Mouse (Mus musculus) CH12.LX (cell line): Measurements from ENCODE around the gene Etl4. TPM values are rescaled to one million over a fixed set of nuclear protein-coding genes. Genes with fewer than 3 reads are reported as not detected.
A peak's percentile ranks its signal among the peaks of the same experiment; 100 is the strongest.

Source experiments
- DNase-seq: peaks from one replicate; pipeline ENCODE4 v3.0.0-alpha.2; 2013; ENCODE audit errors: extremely low read depth
- H3K27ac ChIP-seq: 2 replicates; pipeline ENCODE4 v1.5.1; 2012; ENCODE audit warnings: low read depth, mild to moderate bottlenecking, control low read depth, moderate library complexity; ENCODE audit not compliant: insufficient read depth
- H3K27me3 ChIP-seq: replicated peaks from 2 replicates; pipeline ENCODE3; 2012; ENCODE audit warnings: inconsistent platforms
- H3K36me3 ChIP-seq, 2 experiments: replicated peaks in 1 of 2; 2 replicates each; pipeline versions ENCODE3 to v1.6.1; 2012; ENCODE audit warnings: inconsistent platforms in 1 of 2, low read length in 1 of 2, mild to moderate bottlenecking in 1 of 2, mixed read lengths in 1 of 2, moderate library complexity in 1 of 2; ENCODE audit not compliant: control insufficient read depth in 1 of 2, insufficient read depth in 1 of 2
- H3K4me1 ChIP-seq, 2 experiments: 2 replicates each; pipeline ENCODE4 v1.6.1; 2012; ENCODE audit warnings: inconsistent platforms in 1 of 2, moderate library complexity in 1 of 2; ENCODE audit not compliant: insufficient read depth in 2 of 2, control insufficient read depth in 1 of 2
- H3K4me2 ChIP-seq: 2 replicates; pipeline ENCODE4 v1.6.1; 2012; ENCODE audit warnings: low read depth, mild to moderate bottlenecking, control low read depth; ENCODE audit not compliant: poor library complexity, insufficient read depth, severe bottlenecking
- H3K4me3 ChIP-seq, 3 experiments: fragments of 150-350 bp in 1 of 3; sonication (generic) in 1 of 3; replicated peaks in 1 of 3; 2 replicates each; pipeline versions ENCODE3 to v1.5.1; 2011 to 2012; ENCODE audit warnings: low read depth in 2 of 3, low read length in 2 of 3, mild to moderate bottlenecking in 2 of 3, moderate library complexity in 2 of 3, control low read depth in 1 of 3, improper control_type of control experiment in 1 of 3, inconsistent platforms in 1 of 3, mixed read lengths in 1 of 3; ENCODE audit not compliant: poor library complexity in 1 of 3
- H3K79me2 ChIP-seq: replicated peaks from 2 replicates; pipeline ENCODE4 v1.6.1; 2012; ENCODE audit warnings: mild to moderate bottlenecking, moderate library complexity; ENCODE audit not compliant: control insufficient read depth, poor library complexity, insufficient read depth, severe bottlenecking; ENCODE audit errors: extremely low read depth
- H3K9ac ChIP-seq: 2 replicates; pipeline ENCODE4 v1.6.1; 2012; ENCODE audit warnings: low read depth, mild to moderate bottlenecking, control low read depth, moderate library complexity; ENCODE audit not compliant: insufficient read depth
- H3K9me3 ChIP-seq: replicated peaks from 2 replicates; pipeline ENCODE3; 2012; ENCODE audit warnings: low read length, inconsistent platforms, mixed read lengths
- CHD1 ChIP-seq: IDR thresholded peaks from 2 replicates; pipeline ENCODE4 v1.6.1; 2012; ENCODE audit warnings: low read depth, low read length, improper control_type of control experiment, inconsistent platforms
- CTCF ChIP-seq, 2 experiments: IDR thresholded peaks in 1 of 2; conservative IDR thresholded peaks in 1 of 2; 2 replicates each; pipeline ENCODE4 v1.5.1; 2011 to 2012; ENCODE audit warnings: low read depth in 2 of 2, low read length in 2 of 2, improper control_type of control experiment in 1 of 2, inconsistent platforms in 1 of 2, mild to moderate bottlenecking in 1 of 2, moderate library complexity in 1 of 2
- EP300 ChIP-seq: IDR thresholded peaks from 2 replicates; pipeline ENCODE4 v1.6.1; 2011; ENCODE audit warnings: low read length, improper control_type of control experiment
- ETS1 ChIP-seq: conservative IDR thresholded peaks from 2 replicates; pipeline ENCODE4 v1.6.1; 2012; ENCODE audit warnings: low read depth, mild to moderate bottlenecking, inconsistent platforms, low read length, improper control_type of control experiment, moderate library complexity
- JUN ChIP-seq: IDR thresholded peaks from 2 replicates; pipeline ENCODE4 v1.6.1; 2011; ENCODE audit warnings: low read depth, mild to moderate bottlenecking, low read length, improper control_type of control experiment, moderate library complexity; ENCODE audit not compliant: insufficient read depth
- JUND ChIP-seq: conservative IDR thresholded peaks from 2 replicates; pipeline ENCODE4 v1.6.1; 2011; ENCODE audit warnings: low read depth, low read length, improper control_type of control experiment
- KAT2A ChIP-seq: IDR thresholded peaks from 2 replicates; pipeline ENCODE4 v1.6.1; 2012; ENCODE audit warnings: low read length, improper control_type of control experiment, inconsistent platforms; ENCODE audit not compliant: insufficient replicate concordance
- MAFK ChIP-seq: IDR thresholded peaks from 2 replicates; pipeline ENCODE4 v1.6.1; 2011; ENCODE audit warnings: low read length, improper control_type of control experiment; ENCODE audit not compliant: insufficient replicate concordance
- MAX ChIP-seq: IDR thresholded peaks from 2 replicates; pipeline ENCODE4 v1.6.1; 2011; ENCODE audit warnings: low read length, improper control_type of control experiment
- MXI1 ChIP-seq: IDR thresholded peaks from 2 replicates; pipeline ENCODE4 v1.6.1; 2011; ENCODE audit warnings: mild to moderate bottlenecking, low read depth, low read length, improper control_type of control experiment
- MYC ChIP-seq: IDR thresholded peaks from 2 replicates; pipeline ENCODE4 v1.6.1; 2011; ENCODE audit warnings: low read depth, mild to moderate bottlenecking, improper control_type of control experiment, low read length
- NELFE ChIP-seq: IDR thresholded peaks from 2 replicates; pipeline ENCODE4 v1.6.1; 2011; ENCODE audit warnings: low read depth, low read length, improper control_type of control experiment
- NRF1 ChIP-seq: IDR thresholded peaks from 2 replicates; pipeline ENCODE4 v1.6.1; 2014; ENCODE audit warnings: low read depth, mild to moderate bottlenecking, inconsistent platforms, low read length, improper control_type of control experiment, moderate library complexity
- PAX5 ChIP-seq: IDR thresholded peaks from 2 replicates; pipeline ENCODE4 v1.6.1; 2012; ENCODE audit warnings: low read length, inconsistent platforms, mixed read lengths
- POLR2AphosphoS2 ChIP-seq: IDR thresholded peaks from 2 replicates; pipeline ENCODE4 v1.6.1; 2011; ENCODE audit warnings: low read depth, low read length, improper control_type of control experiment
- RAD21 ChIP-seq: IDR thresholded peaks from 2 replicates; pipeline ENCODE4 v1.6.1; 2011; ENCODE audit warnings: low read depth, mild to moderate bottlenecking, low read length, improper control_type of control experiment, moderate library complexity
- SMC3 ChIP-seq: IDR thresholded peaks from 2 replicates; pipeline ENCODE4 v1.6.1; 2011; ENCODE audit warnings: low read depth, low read length, improper control_type of control experiment
- TBP ChIP-seq: conservative IDR thresholded peaks from 2 replicates; pipeline ENCODE4 v1.6.1; 2011; ENCODE audit warnings: low read depth, low read length, improper control_type of control experiment
- UBTF ChIP-seq: IDR thresholded peaks from 2 replicates; pipeline ENCODE4 v1.6.1; 2012; ENCODE audit warnings: low read depth, mild to moderate bottlenecking, inconsistent platforms, low read length, improper control_type of control experiment, moderate library complexity
- USF2 ChIP-seq: conservative IDR thresholded peaks from 2 replicates; pipeline ENCODE4 v1.6.1; 2011; ENCODE audit warnings: low read depth, low read length, improper control_type of control experiment
- ZC3H11A ChIP-seq: IDR thresholded peaks from 2 replicates; pipeline ENCODE4 v1.6.1; 2012; ENCODE audit warnings: low read depth, mild to moderate bottlenecking, inconsistent platforms, low read length, improper control_type of control experiment
- ZKSCAN1 ChIP-seq: IDR thresholded peaks from 2 replicates; pipeline ENCODE4 v1.6.1; 2012; ENCODE audit warnings: low read depth, inconsistent platforms, low read length, improper control_type of control experiment, borderline replicate concordance
- dilution Hi-C: fragments of 300-500 bp; cut with MboI; formaldehyde crosslinking; loops from 2 replicates; pipeline ENCODE4 v1.14.3; 2020; ENCODE audit warnings: low sequenced_read_pairs; ENCODE audit not compliant: extremely low pct_unique_long_range_greater_than_20kb, extremely low pct_ligation_motif_present
- in situ Hi-C: fragments of 300-500 bp; cut with MboI; formaldehyde crosslinking; loops from 3 replicates; pipeline ENCODE4 v1.14.3; 2019; ENCODE audit warnings: low sequenced_read_pairs, low pct_ligation_motif_present, low pct_unique_long_range_greater_than_20kb, mixed read lengths
- polyA plus RNA-seq: library from polyadenylated mRNA; unstranded; fragments of >175 nt; gene quantifications from 2 replicates; pipeline ENCODE4 v1.2.1, GENCODE M21; 2012; ENCODE audit warnings: low read depth; ENCODE audit not compliant: insufficient read length
- total RNA-seq, 2 experiments: library from RNA; depleted of rRNA; stranded (reverse); fragments of 300-350 nt in 1 of 2; fragments of >200 nt in 1 of 2; gene quantifications; 2 replicates each; pipeline ENCODE4 v1.2.3; 2012 to 2014

The Etl4 gene
- total and polyA plus RNA-seq, 3 experiments: 7.2 to 18.6 (median 11.7) TPM

GRCm38 (mm10) chr2:20776171-20776704, 866.7 kb downstream of the Etl4 start:
- dilution Hi-C loops: no loop called here
- Histone ChIP-seq H3K9ac (no peak overlapping the region), H3K4me3 (no peak overlapping the region), H3K36me3 (peaks cover 6 to 48% of the 10 kb centered on the region in 2 experiments), H3K27ac (no peak overlapping the region), H3K4me2 (no peak overlapping the region), H3K27me3 (no peaks in the 10 kb centered on the region), H3K79me2 (no peaks in the 10 kb centered on the region), H3K4me1 (peaks cover 0 to 22% of the 10 kb centered on the region in 2 experiments; a peak in 2 of 4 replicates), H3K9me3 (no peaks in the 10 kb centered on the region)
- in situ Hi-C loops: loop anchor here (25.0 kb wide), 1 partner anchor 514 kb away; no protein-coding TSS in a partner anchor
- TF ChIP-seq KAT2A (no peak), MXI1 (no peak), PAX5 (no peak), ZKSCAN1 (no peak)
- DNase-seq: no peak

DNA sequence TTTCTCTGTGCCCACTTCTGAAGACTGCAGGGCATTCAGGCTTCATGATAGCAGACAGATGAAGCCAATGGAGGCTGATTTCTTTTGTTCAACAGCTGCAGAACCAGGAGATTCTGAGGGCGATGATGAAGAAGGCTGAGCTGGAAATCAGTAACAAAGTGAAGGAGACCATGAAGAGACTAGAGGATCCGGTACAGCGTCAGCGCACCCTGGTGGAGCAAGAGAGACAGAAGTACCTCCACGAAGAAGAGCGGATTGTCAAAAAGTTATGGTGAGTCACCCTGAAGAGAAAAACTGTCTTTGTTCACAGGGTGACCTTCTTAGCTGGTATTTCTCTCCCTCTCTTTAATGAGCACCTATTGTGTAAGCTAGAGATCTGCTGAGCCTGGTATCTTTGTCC, 868.4 kb downstream of the Etl4 start:
- Histone ChIP-seq H3K4me1 (peaks cover 0 to 22% of the 10 kb centered on the region in 2 experiments; a peak in 2 of 4 replicates), H3K27ac (no peak overlapping the region), H3K27me3 (no peaks in the 10 kb centered on the region), H3K79me2 (no peaks in the 10 kb centered on the region), H3K36me3 (peaks cover 8 to 47% of the 10 kb centered on the region in 2 experiments), H3K9me3 (no peaks in the 10 kb centered on the region), H3K4me3 (no peak overlapping the region), H3K9ac (no peak overlapping the region), H3K4me2 (no peak overlapping the region)
- TF ChIP-seq NELFE: no peak
- TF ChIP-seq SMC3: peak; percentile 67
- peak; percentile 32 to 79; a peak in 3 of 4 replicates for TF ChIP-seq CTCF (conservative IDR thresholded peaks at IDR 0.05 in 1 of 2, IDR thresholded peaks at IDR 0.05 in 1 of 2; ENCODE audit: low read depth in 2 of 2, low read length in 2 of 2)
- TF ChIP-seq RAD21: peak; percentile 80
- in situ Hi-C loops (loop anchor here (25.0 kb wide), 1 partner anchor 516 kb away; no protein-coding TSS in a partner anchor), dilution Hi-C loops (no loop called here)
- DNase-seq: peak; percentile 60

DNA sequence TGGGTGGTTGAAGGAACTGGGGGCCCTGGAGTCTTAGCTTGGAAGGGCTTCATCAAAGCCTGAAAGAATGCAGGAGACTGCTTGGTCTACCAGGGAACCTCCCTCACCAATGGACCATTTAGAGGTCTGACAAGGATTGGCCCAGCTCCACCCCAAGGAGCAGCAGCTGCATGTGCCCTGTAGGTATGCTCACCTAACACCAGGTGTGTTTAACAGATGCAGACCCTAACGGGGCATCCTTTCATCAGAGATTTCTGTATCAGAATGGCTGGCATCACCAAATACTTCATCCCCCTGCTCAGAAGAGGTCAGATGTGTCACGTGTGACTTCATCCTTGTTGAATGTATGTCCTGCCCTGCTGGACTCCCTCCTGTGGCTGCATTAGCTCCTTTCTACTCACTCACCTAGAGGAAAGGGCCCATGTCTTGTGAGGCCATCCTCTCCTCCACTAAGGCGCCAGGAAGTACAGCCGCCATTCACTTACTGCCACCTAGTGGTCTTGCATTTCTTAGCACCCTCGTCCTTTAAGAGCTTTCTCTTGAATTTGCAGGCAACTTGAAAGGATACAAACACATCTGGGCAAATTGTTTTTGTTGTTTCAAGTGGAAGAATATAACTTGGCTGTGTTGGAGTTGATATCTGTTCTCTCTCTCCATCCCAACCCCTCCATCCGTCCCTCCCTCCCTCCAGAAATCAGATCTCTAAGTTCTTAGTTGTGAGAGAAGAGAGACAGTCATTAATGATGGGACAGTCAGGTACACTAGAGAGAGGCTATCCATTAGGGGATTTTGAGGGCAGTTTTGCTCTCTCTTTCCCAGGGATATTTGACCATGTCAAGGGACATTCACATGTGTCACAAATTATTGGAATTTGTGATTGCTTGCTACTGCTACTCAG, 870.2 kb downstream of the Etl4 start:
- Histone ChIP-seq H3K9me3 (no peaks in the 10 kb centered on the region), H3K9ac (no peak overlapping the region), H3K27ac (no peak overlapping the region), H3K4me1 (peaks cover 0 to 10% of the 10 kb centered on the region in 2 experiments; a peak in 2 of 4 replicates), H3K27me3 (no peaks in the 10 kb centered on the region), H3K36me3 (peaks cover 13 to 52% of the 10 kb centered on the region in 2 experiments), H3K4me3 (no peak overlapping the region), H3K79me2 (no peaks in the 10 kb centered on the region), H3K4me2 (no peak overlapping the region)
- in situ Hi-C loops (loop anchor here (25.0 kb wide), 1 partner anchor 517 kb away; no protein-coding TSS in a partner anchor), dilution Hi-C loops (no loop called here)
- peak; percentile 75 for DNase-seq
- TF ChIP-seq JUN (no peak), MAX (no peak), ETS1 (no peak), UBTF (no peak), CHD1 (no peak), POLR2AphosphoS2 (no peak), TBP (no peak), USF2 (no peak), RAD21 (peak; percentile 94), ZC3H11A (peak; percentile 41), ZKSCAN1 (no peak), MAFK (no peak), MYC (no peak), JUND (no peak), EP300 (no peak), CTCF (conservative IDR thresholded peaks at IDR 0.05 in 1 of 2, IDR thresholded peaks at IDR 0.05 in 1 of 2; ENCODE audit: low read depth in 2 of 2, low read length in 2 of 2) (peak; percentile 91 to 93), NRF1 (no peak)
